Mouse (Mus musculus) thymus, postnatal 4 days (tissue): ENCODE results near the gene Ptpn14.

ENCODE experiments used
- DNase-seq: peaks from one replicate; pipeline ENCODE4 v3.0.0; 2021

Ptpn14 gene

GRCm38 (mm10) chr1:189869651-189870270 is 141.7 kb downstream of the Ptpn14 start:
- peak; percentile 75 for DNase-seq

- peak; percentile 50 for DNase-seq
Observed at GRCm38 (mm10) chr1:189870539-189870938, 142.5 kb downstream of the Ptpn14 start.

GRCm38 (mm10) chr1:189871625-189872024 is 143.6 kb downstream of the Ptpn14 start:
- no peak for DNase-seq

GRCm38 (mm10) chr1:189872050-189872449 is 144.0 kb downstream of the Ptpn14 start:
- DNase-seq: no peak

GRCm38 (mm10) chr1:189873591-189873990 is 145.5 kb downstream of the Ptpn14 start:
- no peak for DNase-seq

- no peak for DNase-seq
Observed at GRCm38 (mm10) chr1:189875439-189875861, 147.4 kb downstream of the Ptpn14 start.

- no peak for DNase-seq
Observed at GRCm38 (mm10) chr1:189876162-189876561, 148.1 kb downstream of the Ptpn14 start.

- DNase-seq: no peak
Observed at GRCm38 (mm10) chr1:189879212-189879611, 151.1 kb downstream of the Ptpn14 start.

GRCm38 (mm10) chr1:189879965-189880364 is 151.9 kb downstream of the Ptpn14 start:
- no peak for DNase-seq

- no peak for DNase-seq
Observed at GRCm38 (mm10) chr1:189880745-189881144, 152.7 kb downstream of the Ptpn14 start.

GRCm38 (mm10) chr1:189882886-189883285 is 154.8 kb downstream of the Ptpn14 start:
- peak; percentile 91 for DNase-seq

GRCm38 (mm10) chr1:189883531-189884170 is 155.6 kb downstream of the Ptpn14 start:
- peak; percentile 80 for DNase-seq

- no peak for DNase-seq
Observed at GRCm38 (mm10) chr1:189884951-189885350, 156.9 kb downstream of the Ptpn14 start.

- DNase-seq: no peak
Observed at GRCm38 (mm10) chr1:189885975-189886374, 157.9 kb downstream of the Ptpn14 start.

GRCm38 (mm10) chr1:189887518-189887917 is 159.4 kb downstream of the Ptpn14 start:
- DNase-seq: peak; percentile 78

- DNase-seq: no peak
Observed at GRCm38 (mm10) chr1:189888749-189889148, 160.7 kb downstream of the Ptpn14 start.

- DNase-seq: no peak
Observed at GRCm38 (mm10) chr1:189894191-189894590, 166.1 kb downstream of the Ptpn14 start.

GRCm38 (mm10) chr1:189897861-189898260 is 169.8 kb downstream of the Ptpn14 start:
- DNase-seq: no peak

GRCm38 (mm10) chr1:189898708-189899107 is 170.6 kb downstream of the Ptpn14 start:
- no peak for DNase-seq

- no peak for DNase-seq
Observed at GRCm38 (mm10) chr1:189899526-189899925, 171.5 kb downstream of the Ptpn14 start.

GRCm38 (mm10) chr1:189902413-189902812 is 174.3 kb downstream of the Ptpn14 start:
- DNase-seq: no peak

GRCm38 (mm10) chr1:189903169-189903568 is 175.1 kb downstream of the Ptpn14 start:
- no peak for DNase-seq

- no peak for DNase-seq
Observed at GRCm38 (mm10) chr1:189910685-189911345, 182.7 kb downstream of the Ptpn14 start.
